Mouse (Mus musculus): ENCODE results near the gene Tulp3. TPM values are rescaled to one million over a fixed set of nuclear protein-coding genes. Genes with fewer than 3 reads are reported as not detected.

Tulp3 gene
- polyA plus RNA-seq, 1 experiment = 33.6 TPM

GRCm38 (mm10) chr6:128358999-128359398, 3.3 kb upstream of the Tulp3 start:
- TF ChIP-seq CTCF (conservative IDR thresholded peaks at IDR 0.05; ENCODE audit: insufficient read depth, insufficient read length, low read depth, low read length) (peak; percentile 81), POLR2A (IDR thresholded peaks at IDR 0.05; ENCODE audit: low read depth, low read length) (no peak)
- peaks cover 1% of the 10 kb centered on the region; the same call in 1 of the 2 replicates for H3K4me1 ChIP-seq (ENCODE audit: control insufficient read depth, insufficient read depth, low read length)
- H3K36me3 ChIP-seq (ENCODE audit: control insufficient read depth, insufficient read depth, low read length) = no peaks in the 10 kb centered on the region
- no peak overlapping the region for H3K27ac ChIP-seq (ENCODE audit: insufficient read depth, low read depth, low read length)
- peak; percentile 74 for DNase-seq
- no peak overlapping the region for H3K4me3 ChIP-seq (ENCODE audit: insufficient read depth, low read depth, low read length)
- no peaks in the 10 kb centered on the region for H3K27me3 ChIP-seq (replicated peaks; ENCODE audit: control insufficient read depth, insufficient read depth, low read length)
- 15% methylated on average over 2 of the region's 2 CpGs for WGBS

- Histone ChIP-seq H3K36me3 (ENCODE audit: control insufficient read depth, insufficient read depth, low read length) (no peaks in the 10 kb centered on the region), H3K27ac (ENCODE audit: insufficient read depth, low read depth, low read length) (peak overlapping the region; percentile 61), H3K27me3 (replicated peaks; ENCODE audit: control insufficient read depth, insufficient read depth, low read length) (no peaks in the 10 kb centered on the region), H3K4me1 (ENCODE audit: control insufficient read depth, insufficient read depth, low read length) (peaks cover 4% of the 10 kb centered on the region; the same call in 1 of the 2 replicates), H3K4me3 (ENCODE audit: insufficient read depth, low read depth, low read length) (peak overlapping the region; percentile 63)
- under 1% methylated on average over 28 of the region's 28 CpGs for WGBS
- peak; percentile 84 for DNase-seq
- TF ChIP-seq POLR2A (IDR thresholded peaks at IDR 0.05; ENCODE audit: low read depth, low read length) = no peak
- TF ChIP-seq CTCF (conservative IDR thresholded peaks at IDR 0.05; ENCODE audit: insufficient read depth, insufficient read length, low read depth, low read length) = no peak
Measured at GRCm38 (mm10) chr6:128355201-128355681, 410 bp downstream of the Tulp3 start.

GRCm38 (mm10) chr6:128354140-128354539, 1.5 kb downstream of the Tulp3 start:
- Histone ChIP-seq H3K27me3 (replicated peaks; ENCODE audit: control insufficient read depth, insufficient read depth, low read length) (no peaks in the 10 kb centered on the region), H3K36me3 (ENCODE audit: control insufficient read depth, insufficient read depth, low read length) (no peaks in the 10 kb centered on the region), H3K4me3 (ENCODE audit: insufficient read depth, low read depth, low read length) (no peak overlapping the region), H3K4me1 (ENCODE audit: control insufficient read depth, insufficient read depth, low read length) (peaks cover 7% of the 10 kb centered on the region), H3K27ac (ENCODE audit: insufficient read depth, low read depth, low read length) (peak overlapping the region; percentile 54; the same call in 1 of the 2 replicates)
- 36% methylated on average over 3 of the region's 3 CpGs for WGBS
- no peak for DNase-seq
- TF ChIP-seq CTCF (conservative IDR thresholded peaks at IDR 0.05; ENCODE audit: insufficient read depth, insufficient read length, low read depth, low read length) = no peak
- TF ChIP-seq POLR2A (IDR thresholded peaks at IDR 0.05; ENCODE audit: low read depth, low read length) = no peak

- no peak overlapping the region for H3K4me3 ChIP-seq (ENCODE audit: insufficient read depth, low read depth, low read length)
- TF ChIP-seq CTCF (conservative IDR thresholded peaks at IDR 0.05; ENCODE audit: insufficient read depth, insufficient read length, low read depth, low read length) (no peak), POLR2A (IDR thresholded peaks at IDR 0.05; ENCODE audit: low read depth, low read length) (no peak)
- 39% methylated on average over 7 of the region's 7 CpGs for WGBS
- H3K27me3 ChIP-seq (replicated peaks; ENCODE audit: control insufficient read depth, insufficient read depth, low read length) = no peaks in the 10 kb centered on the region
- H3K36me3 ChIP-seq (ENCODE audit: control insufficient read depth, insufficient read depth, low read length) = no peaks in the 10 kb centered on the region; the same call in 1 of the 2 replicates
- peak overlapping the region; percentile 64 for H3K27ac ChIP-seq (ENCODE audit: insufficient read depth, low read depth, low read length)
- peak; percentile 23 for DNase-seq
- H3K4me1 ChIP-seq (ENCODE audit: control insufficient read depth, insufficient read depth, low read length) = peaks cover 9% of the 10 kb centered on the region
Measured at GRCm38 (mm10) chr6:128349711-128350110, 5.9 kb downstream of the Tulp3 start.

GRCm38 (mm10) chr6:128346782-128347181, 8.9 kb downstream of the Tulp3 start:
- no peak for DNase-seq
- no peak for TF ChIP-seq CTCF (conservative IDR thresholded peaks at IDR 0.05; ENCODE audit: insufficient read depth, insufficient read length, low read depth, low read length)
- no peak for TF ChIP-seq POLR2A (IDR thresholded peaks at IDR 0.05; ENCODE audit: low read depth, low read length)
- H3K27me3 ChIP-seq (replicated peaks; ENCODE audit: control insufficient read depth, insufficient read depth, low read length) = no peaks in the 10 kb centered on the region
- H3K27ac ChIP-seq (ENCODE audit: insufficient read depth, low read depth, low read length) = no peak overlapping the region
- H3K4me3 ChIP-seq (ENCODE audit: insufficient read depth, low read depth, low read length) = no peak overlapping the region
- no peaks in the 10 kb centered on the region; the same call in 1 of the 2 replicates for H3K36me3 ChIP-seq (ENCODE audit: control insufficient read depth, insufficient read depth, low read length)
- WGBS = 56% methylated on average over 6 of the region's 6 CpGs
- H3K4me1 ChIP-seq (ENCODE audit: control insufficient read depth, insufficient read depth, low read length) = peaks cover 5% of the 10 kb centered on the region

- no peak for DNase-seq
- TF ChIP-seq CTCF (conservative IDR thresholded peaks at IDR 0.05; ENCODE audit: insufficient read depth, insufficient read length, low read depth, low read length) (no peak), POLR2A (IDR thresholded peaks at IDR 0.05; ENCODE audit: low read depth, low read length) (no peak)
- Histone ChIP-seq H3K27me3 (replicated peaks; ENCODE audit: control insufficient read depth, insufficient read depth, low read length) (no peaks in the 10 kb centered on the region), H3K27ac (ENCODE audit: insufficient read depth, low read depth, low read length) (no peak overlapping the region), H3K4me1 (ENCODE audit: control insufficient read depth, insufficient read depth, low read length) (peaks cover 8% of the 10 kb centered on the region), H3K4me3 (ENCODE audit: insufficient read depth, low read depth, low read length) (no peak overlapping the region), H3K36me3 (ENCODE audit: control insufficient read depth, insufficient read depth, low read length) (no peaks in the 10 kb centered on the region; the same call in 1 of the 2 replicates)
- 72% methylated on average over 10 of the region's 10 CpGs for WGBS
Measured at GRCm38 (mm10) chr6:128345623-128346022, 10.0 kb downstream of the Tulp3 start.

GRCm38 (mm10) chr6:128341956-128342723, 13.5 kb downstream of the Tulp3 start:
- no peak overlapping the region for H3K4me3 ChIP-seq (ENCODE audit: insufficient read depth, low read depth, low read length)
- 72% methylated on average over 11 of the region's 11 CpGs for WGBS
- H3K36me3 ChIP-seq (ENCODE audit: control insufficient read depth, insufficient read depth, low read length) = no peaks in the 10 kb centered on the region
- TF ChIP-seq CTCF (conservative IDR thresholded peaks at IDR 0.05; ENCODE audit: insufficient read depth, insufficient read length, low read depth, low read length) (no peak), POLR2A (IDR thresholded peaks at IDR 0.05; ENCODE audit: low read depth, low read length) (no peak)
- no peak for DNase-seq
- H3K27me3 ChIP-seq (replicated peaks; ENCODE audit: control insufficient read depth, insufficient read depth, low read length) = no peaks in the 10 kb centered on the region
- H3K27ac ChIP-seq (ENCODE audit: insufficient read depth, low read depth, low read length) = no peak overlapping the region
- H3K4me1 ChIP-seq (ENCODE audit: control insufficient read depth, insufficient read depth, low read length) = peaks cover 12% of the 10 kb centered on the region

Data from kidney, adult 2 months (tissue).